Mouse (Mus musculus) CD8-positive naive resting alpha-beta T cell, adult 2 months (primary cell): ENCODE data around the gene Chka.

ENCODE experiments used
- DNase-seq, 2 experiments: peaks; one replicate each; pipeline ENCODE4 v3.0.0; 2022; ENCODE audit warnings: low read depth in 2 of 2, low spot score in 2 of 2

Chka gene

DNA sequence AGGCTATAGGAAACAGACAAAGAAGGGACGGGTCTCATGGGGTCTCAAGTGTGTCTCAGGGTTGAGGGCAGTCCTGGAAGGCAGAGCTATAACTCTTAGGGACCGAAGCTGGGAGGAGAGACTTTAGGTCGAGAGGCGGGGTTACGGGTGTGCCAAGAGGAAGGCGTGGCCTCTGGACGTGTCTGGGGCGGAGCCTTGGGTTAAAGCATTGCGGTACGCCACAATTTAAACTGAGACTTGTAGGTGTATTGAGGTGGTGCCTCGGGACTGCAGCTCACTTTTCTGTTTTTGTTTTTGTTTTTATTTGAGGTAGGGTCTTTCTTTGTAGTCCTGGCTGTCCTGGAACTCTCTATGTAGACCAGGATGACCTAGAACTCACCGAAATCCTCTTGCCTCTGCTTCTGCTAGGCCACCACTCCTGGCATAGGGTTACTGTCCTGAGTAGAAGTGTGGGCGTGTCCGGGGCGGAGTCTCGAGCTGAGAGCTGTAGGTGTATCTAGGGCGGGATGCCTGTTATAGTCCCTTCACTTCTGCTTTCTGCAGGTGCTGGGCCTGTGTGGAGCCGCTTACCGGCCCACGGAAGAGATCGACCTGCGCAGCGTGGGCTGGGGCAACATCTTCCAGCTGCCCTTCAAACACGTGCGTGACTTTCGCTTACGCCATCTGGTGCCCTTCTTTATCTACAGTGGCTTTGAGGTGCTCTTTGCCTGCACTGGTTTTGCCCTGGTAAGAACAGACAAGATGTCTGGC, 91.6 kb downstream of the Chka start:
- peak in 1 of 2 experiments; percentile 18 for DNase-seq
